Mouse (Mus musculus) spleen, adult 10 weeks (tissue): ENCODE data around the gene Olfr279. TPM values are rescaled to one million over a fixed set of nuclear protein-coding genes. Genes with fewer than 3 reads are reported as not detected.

ENCODE experiments used
- polyA plus RNA-seq: library from polyadenylated mRNA; stranded (reverse); fragments of 350-450 nt; fragmentation: Illumina TruSeq; extraction: RNeasy Lipid Tissue Mini Kit (QIAGEN cat#74804); gene quantifications from one replicate; pipeline ENCODE4 v1.2.3, GENCODE M21; 2015; ENCODE audit warnings: low replicate concordance; ENCODE audit not compliant: insufficient read depth

Olfr279 gene
- polyA plus RNA-seq, result not detected

DNA sequence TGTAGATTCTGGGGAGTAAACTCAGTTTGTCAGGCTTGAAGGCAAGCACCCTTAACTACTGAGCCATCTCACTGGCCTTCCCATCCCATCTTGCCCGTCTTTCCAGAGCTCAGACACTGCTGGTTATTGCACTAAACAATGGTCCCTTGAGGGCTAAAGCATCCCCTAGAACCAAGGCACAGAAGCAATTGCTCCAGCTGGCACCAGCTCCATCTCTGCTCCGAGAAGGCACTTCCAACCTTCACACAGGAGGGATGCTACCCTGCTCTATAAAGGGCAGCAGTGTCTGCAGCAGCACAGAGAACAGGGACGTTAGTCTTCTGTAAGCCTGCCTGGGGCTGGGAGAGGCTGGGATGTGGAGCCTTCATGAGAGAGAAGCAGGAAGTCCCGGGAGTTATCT, at the start of gene Olfr279:
Gene Olfr279 (plus strand): TSS at position 301 of the 400 bp plus-strand sequence.

GRCm38 (mm10) chr15:98452288-98452687, 39.9 kb upstream of the Olfr279 start, which contains the start of gene Olfr281:
Gene Olfr281 (plus strand): TSS chr15:98452588.

DNA sequence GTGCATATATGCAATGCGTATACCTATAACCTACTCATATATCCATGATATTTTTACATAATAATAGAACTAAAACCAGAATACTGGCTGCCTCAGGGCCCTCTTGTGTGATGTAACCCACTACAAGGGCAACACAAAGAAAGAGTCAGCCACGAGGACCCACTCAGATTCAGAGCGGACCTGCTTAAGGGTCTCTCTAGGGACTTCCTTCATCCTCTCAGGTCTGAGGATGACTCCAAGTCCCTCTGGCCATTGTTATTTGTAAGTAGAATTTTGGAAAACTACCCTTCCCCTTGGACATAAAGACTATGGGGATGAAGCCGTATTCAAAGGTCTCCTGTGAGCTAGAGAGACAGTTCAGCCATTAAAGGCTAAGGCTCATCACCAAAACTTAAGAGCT, 22.6 kb upstream of the Olfr279 start, which contains the start of gene OR5BS1P:
Gene OR5BS1P (plus strand): TSS at position 301 of the 400 bp plus-strand sequence.

DNA sequence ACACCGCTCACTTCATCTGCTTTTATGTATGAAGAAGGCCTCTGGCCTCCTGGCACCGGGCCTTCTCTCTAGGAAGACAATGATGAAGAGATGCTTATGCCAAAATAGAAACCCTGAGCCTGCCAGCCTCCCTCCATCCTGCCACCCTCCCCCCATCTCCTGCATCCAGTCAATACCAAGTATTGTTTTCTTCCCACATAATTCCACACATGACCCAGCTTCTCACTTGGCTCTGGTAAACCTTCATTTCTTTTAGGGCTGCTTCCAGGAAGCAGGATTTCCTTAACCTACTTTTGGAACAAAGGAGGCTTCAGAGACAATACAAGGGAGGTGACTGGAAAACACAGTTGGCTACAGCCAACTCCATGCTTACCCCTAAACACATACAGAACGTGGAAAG, 9.5 kb upstream of the Olfr279 start, which contains the start of gene Lalba:
Gene Lalba (minus strand): TSS at position 21 of the 400 bp plus-strand sequence.

GRCm38 (mm10) chr15:98533881-98534627, 41.9 kb downstream of the Olfr279 start, which contains the start of gene Kansl2:
Gene Kansl2 (minus strand): TSS chr15:98534264.

Other genes with a start within 250 kb of the Olfr279 start
- not detected for gene H1fnt, start 235.1 kb upstream of the Olfr279 start, polyA plus RNA-seq
- 0.84 TPM for gene Zfp641, start 196.2 kb upstream of the Olfr279 start, polyA plus RNA-seq
- gene Olfr285, start 175.0 kb upstream of the Olfr279 start, polyA plus RNA-seq, result not detected
- not detected for gene Olfr284, start 151.4 kb upstream of the Olfr279 start, polyA plus RNA-seq
- gene Olfr283, start 111.5 kb upstream of the Olfr279 start, polyA plus RNA-seq, result not detected
- gene Olfr282, start 61.2 kb upstream of the Olfr279 start, polyA plus RNA-seq, result not detected
- gene Olfr281, start 39.8 kb upstream of the Olfr279 start, polyA plus RNA-seq, result not detected
- not detected for gene OR5BS1P, start 22.5 kb upstream of the Olfr279 start, polyA plus RNA-seq
- 0.81 TPM for gene Lalba, start 9.7 kb upstream of the Olfr279 start, polyA plus RNA-seq
- gene Kansl2, start 41.9 kb downstream of the Olfr279 start, polyA plus RNA-seq, result 76.0 TPM
- gene Ccnt1, start 78.5 kb downstream of the Olfr279 start, polyA plus RNA-seq, result 72.8 TPM
- not detected for gene 4930415O20Rik, start 78.6 kb downstream of the Olfr279 start, polyA plus RNA-seq
- gene Adcy6, start 117.7 kb downstream of the Olfr279 start, polyA plus RNA-seq, result 13.1 TPM
- gene Cacnb3, start 138.4 kb downstream of the Olfr279 start, polyA plus RNA-seq, result 7.6 TPM
- 48.5 TPM for gene Ddx23, start 170.5 kb downstream of the Olfr279 start, polyA plus RNA-seq
- gene Rnd1, start 185.1 kb downstream of the Olfr279 start, polyA plus RNA-seq, result 2.7 TPM
- not detected for gene Ccdc65, start 215.8 kb downstream of the Olfr279 start, polyA plus RNA-seq
- 4.8 TPM for gene Fkbp11, start 235.8 kb downstream of the Olfr279 start, polyA plus RNA-seq